Mouse (Mus musculus) thymus, adult 2 months (tissue): ENCODE measurements around the gene Map1lc3a. TPM values are rescaled to one million over a fixed set of nuclear protein-coding genes. Genes with fewer than 3 reads are reported as not detected.

Source experiments
- DNase-seq: peaks from one replicate; pipeline ENCODE4 v3.0.0; 2021
- H3K27ac ChIP-seq: fragments of 200-500 bp; 2 replicates; pipeline ENCODE4 v1.5.1; 2012; ENCODE audit warnings: low read length, control low read depth; ENCODE audit not compliant: control insufficient read depth, insufficient read depth
- H3K27me3 ChIP-seq: fragments of 200-500 bp; 2 replicates; pipeline ENCODE4 v1.6.1; 2012; ENCODE audit warnings: mild to moderate bottlenecking, low read length, moderate library complexity, mixed read lengths; ENCODE audit not compliant: control insufficient read depth, insufficient read depth
- H3K36me3 ChIP-seq: fragments of 200-500 bp; 2 replicates; pipeline ENCODE4 v1.6.1; 2012; ENCODE audit warnings: mild to moderate bottlenecking, low read length, moderate library complexity; ENCODE audit not compliant: control insufficient read depth, insufficient read depth
- H3K4me1 ChIP-seq: fragments of 200-500 bp; replicated peaks from 2 replicates; pipeline ENCODE4 v1.6.1; 2012; ENCODE audit warnings: low read length; ENCODE audit not compliant: control insufficient read depth, insufficient read depth
- H3K4me3 ChIP-seq: fragments of 200-500 bp; 2 replicates; pipeline ENCODE4 v1.5.1; 2012; ENCODE audit warnings: mild to moderate bottlenecking, low read length, control low read depth, moderate library complexity; ENCODE audit not compliant: control insufficient read depth, insufficient read depth
- CTCF ChIP-seq: fragments of 200-500 bp; IDR thresholded peaks from 2 replicates; pipeline ENCODE4 v1.5.1; 2012; ENCODE audit warnings: mild to moderate bottlenecking, control low read depth, low read length, moderate library complexity, borderline replicate concordance; ENCODE audit not compliant: control insufficient read depth, poor library complexity, insufficient read depth; ENCODE audit errors: extremely low read depth
- POLR2A ChIP-seq: fragments of 200-500 bp; IDR thresholded peaks from 2 replicates; pipeline ENCODE4 v1.6.1; 2012; ENCODE audit warnings: mild to moderate bottlenecking, low read length, control low read depth, moderate library complexity; ENCODE audit not compliant: control insufficient read depth, poor library complexity, insufficient read depth; ENCODE audit errors: extremely low read depth
- WGBS: fragments of 180-500 bp; shearing (Covaris S2); methylation state at CpG from one replicate; pipeline ENCODE4 v1.1.7; 2018; 5-methylcytosine and 5-hydroxymethylcytosine counted together
- polyA plus RNA-seq: library from polyadenylated mRNA; depleted of rRNA; stranded (reverse); fragments of >200 nt; gene quantifications from 2 replicates; pipeline ENCODE4 v1.2.3, GENCODE M21; 2012; rRNA removed

Gene Map1lc3a
- polyA plus RNA-seq: 159 and 161 TPM in 2 replicates

- WGBS: 2% methylated on average over 47 of the region's 47 CpGs
- Histone ChIP-seq H3K36me3 (no peaks in the 10 kb centered on the region), H3K27ac (no peak within 1 kb of the TSS), H3K4me3 (peak within 1 kb of the TSS; percentile 84), H3K4me1 (peaks cover 9% of the 10 kb centered on the region), H3K27me3 (no peaks in the 10 kb centered on the region)
- peak; percentile 94 for DNase-seq
- no peak for TF ChIP-seq CTCF
- no peak for TF ChIP-seq POLR2A
Measured at GRCm38 (mm10) chr2:155276195-155276594, at the start of gene Map1lc3a. Gene Map1lc3a (plus strand): TSS chr2:155276297.

DNA sequence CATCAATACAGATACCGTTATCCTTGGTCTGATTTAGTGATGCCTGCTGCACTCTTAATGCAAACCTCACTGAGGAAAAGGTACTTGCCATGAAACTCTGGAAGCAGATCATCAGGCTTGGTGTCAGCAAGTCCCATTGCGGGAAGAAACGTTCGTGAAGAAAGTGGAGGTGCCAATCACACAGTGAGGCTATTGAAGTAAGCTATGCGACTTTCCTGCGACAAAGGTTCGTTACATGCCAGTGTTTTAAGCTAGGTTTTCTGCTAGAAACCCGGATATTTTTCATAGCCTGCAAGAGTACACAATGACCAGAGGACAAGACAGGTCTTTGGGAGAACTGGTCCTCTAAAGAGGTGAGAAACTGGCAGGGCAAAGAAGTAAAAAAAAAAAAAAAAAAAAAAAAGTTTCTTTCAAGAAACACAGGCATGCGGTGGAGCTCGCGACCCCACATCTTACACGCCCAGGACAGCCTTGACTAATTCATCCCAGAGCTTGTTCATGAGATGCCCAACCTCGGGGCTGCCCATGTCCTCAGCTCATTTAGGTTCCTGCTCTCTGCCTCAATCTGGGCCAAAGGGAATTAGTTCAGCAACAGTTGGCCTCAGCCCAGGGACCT lies 40.2 kb upstream of the Map1lc3a start:
- TF ChIP-seq CTCF (no peak), POLR2A (no peak)
- peak overlapping the region; percentile 38; the same call in 1 of the 2 replicates for H3K27ac ChIP-seq
- peaks cover 8% of the 10 kb centered on the region for H3K4me1 ChIP-seq
- 4% methylated on average over 13 of the region's 13 CpGs for WGBS
- no peaks in the 10 kb centered on the region for H3K36me3 ChIP-seq
- peak overlapping the region; percentile 88 for H3K4me3 ChIP-seq
- DNase-seq: no peak
- no peaks in the 10 kb centered on the region for H3K27me3 ChIP-seq

GRCm38 (mm10) chr2:155236362-155236992 lies 39.6 kb upstream of the Map1lc3a start, which contains the start of gene Dynlrb1:
Gene Dynlrb1 (plus strand): TSS chr2:155236533.
- whole genome bisulfite sequencing: under 1% methylated on average over 50 of the region's 50 CpGs
- DNase-seq: peak; percentile 98
- H3K27me3 ChIP-seq: no peaks in the 10 kb centered on the region
- H3K4me1 ChIP-seq: peaks cover 13% of the 10 kb centered on the region
- no peaks in the 10 kb centered on the region for H3K36me3 ChIP-seq
- TF ChIP-seq CTCF: 0 out of 2 replicates have a peak, but pooled peaks have one; percentile 8
- peak; percentile 52 for TF ChIP-seq POLR2A
- H3K27ac ChIP-seq: peak within 1 kb of the TSS; percentile 38; the same call in 1 of the 2 replicates
- H3K4me3 ChIP-seq: peak within 1 kb of the TSS; percentile 88

GRCm38 (mm10) chr2:155237276-155237675 lies 38.8 kb upstream of the Map1lc3a start:
- DNase-seq: peak; percentile 6
- Histone ChIP-seq H3K4me1 (peaks cover 13% of the 10 kb centered on the region), H3K27ac (no peak overlapping the region), H3K4me3 (peak overlapping the region; percentile 31), H3K36me3 (no peaks in the 10 kb centered on the region), H3K27me3 (no peaks in the 10 kb centered on the region)
- WGBS: 2% methylated on average over 4 of the region's 4 CpGs
- TF ChIP-seq CTCF (no peak), POLR2A (no peak)

- Histone ChIP-seq H3K4me3 (no peak overlapping the region), H3K27me3 (no peaks in the 10 kb centered on the region), H3K27ac (no peak overlapping the region), H3K36me3 (peaks cover 26% of the 10 kb centered on the region), H3K4me1 (peaks cover 13% of the 10 kb centered on the region)
- WGBS: 90% methylated on average over 4 of the region's 4 CpGs
- TF ChIP-seq CTCF (no peak), POLR2A (no peak)
- DNase-seq: peak; percentile 58
Measured at GRCm38 (mm10) chr2:155240915-155241314, 35.2 kb upstream of the Map1lc3a start.

DNA sequence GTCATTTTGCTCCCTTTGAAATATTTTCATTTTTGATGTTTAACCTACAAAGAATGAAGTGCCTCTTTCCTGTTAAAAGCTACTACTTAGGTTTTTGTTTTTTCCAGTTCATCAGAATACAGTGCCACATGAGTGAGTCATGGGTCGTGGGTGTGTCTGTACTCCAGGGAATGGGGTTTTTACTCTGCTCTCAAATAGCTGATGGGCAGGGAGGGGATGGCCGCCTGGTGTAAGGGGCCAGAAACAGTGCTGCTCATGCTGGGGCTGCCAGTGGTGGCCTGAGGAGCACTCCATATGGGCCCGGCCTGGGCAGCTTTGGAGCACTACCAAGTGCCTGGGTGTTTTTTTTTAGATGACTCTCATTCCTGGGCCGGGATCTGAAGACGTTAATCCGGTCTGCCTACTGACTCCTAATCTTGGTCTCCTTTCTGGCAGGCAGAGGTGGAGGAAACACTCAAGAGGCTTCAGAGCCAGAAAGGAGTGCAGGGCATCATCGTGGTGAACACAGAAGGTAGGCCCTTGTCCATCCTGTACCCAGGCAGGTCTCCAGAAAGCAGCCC lies 33.7 kb upstream of the Map1lc3a start:
- no peaks in the 10 kb centered on the region for H3K27me3 ChIP-seq
- DNase-seq: no peak
- peaks cover 29% of the 10 kb centered on the region for H3K36me3 ChIP-seq
- peaks cover 11% of the 10 kb centered on the region for H3K4me1 ChIP-seq
- H3K27ac ChIP-seq: no peak overlapping the region
- no peak overlapping the region for H3K4me3 ChIP-seq
- WGBS: 95% methylated on average over 7 of the region's 7 CpGs
- TF ChIP-seq POLR2A (no peak), CTCF (no peak)
